Mouse (Mus musculus) liver, adult 2 months (tissue): Measurements from ENCODE around the gene Mill2.

Experiments
- CTCF ChIP-seq: fragments of 200-500 bp; IDR thresholded peaks from 2 replicates; pipeline ENCODE4 v1.5.1; 2011; ENCODE audit warnings: low read depth, low read length, control low read depth
- POLR2A ChIP-seq: fragments of 200-500 bp; IDR thresholded peaks from 2 replicates; pipeline ENCODE4 v1.6.1; 2011; ENCODE audit warnings: low read length, control low read depth; ENCODE audit not compliant: insufficient read depth; ENCODE audit errors: extremely low read depth

- TF ChIP-seq POLR2A (peak; percentile 63), CTCF (no peak)
Measured at GRCm38 (mm10) chr7:18910241-18910831, 70.6 kb downstream of the Mill2 start, which contains the start of gene Ccdc61.
